Mouse (Mus musculus) layer of hippocampus, adult 8-10 months (tissue): ENCODE measurements around the gene Mlx. TPM values are rescaled to one million over a fixed set of nuclear protein-coding genes. Genes with fewer than 3 reads are reported as not detected.

ENCODE experiments used
- DNase-seq, 2 experiments: peaks; one replicate each; pipeline ENCODE4 v3.0.0; 2022; ENCODE audit warnings: low spot score in 2 of 2
- total RNA-seq, 4 experiments: library from RNA; stranded (reverse); gene quantifications; 2 replicates each; pipeline ENCODE4 v1.2.4; 2022

The Mlx gene
- total RNA-seq, 4 experiments from 2014 or later: 36.2 to 41.6 (median 39.6) TPM

DNA sequence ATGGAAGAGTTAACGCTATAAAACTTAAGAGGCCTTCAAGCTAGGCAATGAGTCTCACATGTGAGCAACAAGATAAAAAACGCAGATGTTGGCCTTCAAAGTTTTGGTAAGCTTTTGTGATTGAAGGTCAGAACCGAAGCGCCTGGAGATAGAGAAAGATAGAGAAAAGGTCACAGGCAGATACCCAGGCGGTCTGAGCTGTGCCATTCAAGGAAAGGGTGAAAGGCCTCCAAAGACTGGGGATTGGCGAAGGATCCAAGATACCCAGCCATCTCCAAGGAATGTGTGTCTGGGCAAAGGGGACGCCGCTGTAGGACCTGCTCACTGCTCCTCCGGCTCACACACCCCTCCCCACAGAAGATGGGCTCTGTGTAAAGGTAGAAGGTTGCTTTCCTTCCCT, 22.1 kb upstream of the Mlx start:
- DNase-seq: no peak

DNA sequence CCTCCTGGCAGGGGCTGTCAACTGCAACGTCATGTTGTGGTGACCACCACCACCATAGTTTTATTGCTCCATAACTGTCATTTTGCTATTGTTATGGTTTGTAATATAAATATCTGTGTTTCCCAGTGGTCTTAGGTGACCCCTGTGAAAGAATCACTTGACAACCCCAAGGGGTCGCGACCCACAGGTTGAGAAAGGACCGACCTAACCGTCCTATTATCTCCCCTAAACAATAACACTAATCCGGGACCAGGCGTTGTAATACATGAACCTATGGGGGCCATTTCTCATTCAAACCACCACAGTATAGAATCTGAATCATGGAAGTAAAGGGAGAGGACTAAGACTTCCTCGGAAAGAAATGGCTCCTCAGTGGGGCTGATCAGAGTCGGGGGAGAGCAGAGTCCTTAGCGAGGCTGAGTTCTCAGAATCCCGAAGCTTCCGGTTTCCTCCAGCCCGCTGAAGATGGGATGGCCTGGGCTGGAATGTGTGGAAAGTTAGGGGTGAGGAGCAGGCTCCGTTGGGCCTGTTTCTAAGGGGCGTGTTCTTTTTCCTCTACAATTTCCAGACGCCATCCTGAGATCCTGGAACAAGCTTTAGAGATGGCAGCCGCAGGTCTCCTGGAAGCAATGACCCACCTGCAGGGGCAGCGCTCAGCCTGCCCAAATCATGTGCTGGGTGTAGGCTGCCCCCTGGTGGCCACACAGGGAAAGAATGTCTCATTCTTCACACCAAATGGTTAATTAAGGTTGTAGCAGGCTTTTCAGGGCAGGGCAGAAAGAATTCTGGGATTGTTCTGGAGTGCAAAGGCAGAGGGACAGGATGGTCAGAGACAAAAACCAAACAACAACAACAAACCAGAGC, 20.3 kb upstream of the Mlx start:
- peak; percentile 66 to 85 for DNase-seq

DNA sequence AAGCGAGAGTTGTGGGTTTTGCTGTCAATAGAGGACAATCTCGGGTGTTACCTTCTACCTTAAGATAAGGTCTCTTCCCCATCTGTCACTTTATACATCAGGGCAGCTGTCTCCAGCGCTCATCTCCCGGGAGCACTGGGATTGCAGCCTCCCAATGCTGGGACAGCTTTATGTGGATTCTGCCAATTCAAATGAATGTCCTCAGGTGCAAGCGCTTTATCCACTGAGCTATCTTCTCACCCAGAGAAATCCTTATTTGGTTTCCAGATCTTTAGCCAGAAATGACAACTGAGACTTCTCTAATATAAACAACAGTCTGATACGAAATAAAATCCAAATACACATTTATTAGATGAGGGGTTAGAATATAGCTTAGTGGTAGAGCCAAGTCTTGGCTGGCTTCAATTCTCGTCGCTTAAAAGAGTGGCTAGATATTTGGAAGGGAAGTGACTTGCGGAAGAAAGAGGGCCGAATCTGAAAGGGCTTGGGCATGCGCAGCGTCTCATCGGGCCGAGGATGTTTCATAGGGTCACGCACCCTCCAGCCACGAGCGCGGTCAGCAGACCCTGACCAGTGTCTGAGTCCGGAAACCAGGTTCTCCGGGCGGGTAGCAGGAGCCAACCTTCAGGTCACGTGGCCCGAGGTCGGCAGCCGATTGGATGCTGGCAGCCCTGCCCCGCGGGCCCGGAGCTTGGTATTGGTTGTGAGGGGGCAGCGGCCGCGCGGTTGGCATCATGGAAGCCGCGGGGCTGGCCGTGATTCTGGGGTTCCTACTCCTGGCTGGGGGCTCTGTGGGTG, 17.5 kb upstream of the Mlx start, which contains the start of gene Naglu:
Naglu (plus strand) TSS at position 622 of the 798 bp plus-strand sequence.
- DNase-seq: peak; percentile 91 to 93

DNA sequence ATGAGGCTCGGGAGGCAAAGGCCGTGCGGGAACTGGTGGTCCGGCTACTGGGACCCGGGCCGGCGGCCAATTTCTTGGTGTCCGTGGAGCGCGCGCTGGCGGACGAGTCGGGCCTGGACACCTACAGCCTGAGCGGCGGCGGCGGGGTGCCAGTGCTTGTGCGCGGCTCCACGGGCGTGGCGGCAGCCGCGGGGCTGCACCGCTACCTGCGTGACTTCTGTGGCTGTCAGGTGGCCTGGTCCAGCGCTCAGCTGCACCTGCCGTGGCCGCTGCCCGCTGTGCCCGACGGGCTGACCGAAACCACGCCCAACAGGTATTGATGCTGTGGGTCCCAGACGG, 16.9 kb upstream of the Mlx start:
- no peak for DNase-seq

DNA sequence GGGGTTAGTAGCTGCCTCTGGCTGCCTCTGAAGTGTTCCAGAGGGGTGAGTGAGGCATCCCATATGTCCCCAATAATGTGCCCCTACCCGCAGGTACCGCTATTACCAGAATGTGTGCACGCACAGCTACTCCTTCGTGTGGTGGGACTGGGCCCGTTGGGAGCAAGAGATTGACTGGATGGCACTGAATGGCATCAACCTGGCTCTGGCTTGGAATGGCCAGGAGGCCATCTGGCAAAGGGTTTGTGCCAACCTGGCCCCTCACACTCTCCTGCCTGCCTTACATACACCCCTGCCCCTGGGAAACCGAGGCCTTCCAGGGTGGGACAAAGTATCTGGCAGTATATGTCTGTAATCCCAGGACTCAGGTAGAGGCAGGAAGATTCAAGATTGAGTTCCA, 16.1 kb upstream of the Mlx start:
- DNase-seq: no peak

DNA sequence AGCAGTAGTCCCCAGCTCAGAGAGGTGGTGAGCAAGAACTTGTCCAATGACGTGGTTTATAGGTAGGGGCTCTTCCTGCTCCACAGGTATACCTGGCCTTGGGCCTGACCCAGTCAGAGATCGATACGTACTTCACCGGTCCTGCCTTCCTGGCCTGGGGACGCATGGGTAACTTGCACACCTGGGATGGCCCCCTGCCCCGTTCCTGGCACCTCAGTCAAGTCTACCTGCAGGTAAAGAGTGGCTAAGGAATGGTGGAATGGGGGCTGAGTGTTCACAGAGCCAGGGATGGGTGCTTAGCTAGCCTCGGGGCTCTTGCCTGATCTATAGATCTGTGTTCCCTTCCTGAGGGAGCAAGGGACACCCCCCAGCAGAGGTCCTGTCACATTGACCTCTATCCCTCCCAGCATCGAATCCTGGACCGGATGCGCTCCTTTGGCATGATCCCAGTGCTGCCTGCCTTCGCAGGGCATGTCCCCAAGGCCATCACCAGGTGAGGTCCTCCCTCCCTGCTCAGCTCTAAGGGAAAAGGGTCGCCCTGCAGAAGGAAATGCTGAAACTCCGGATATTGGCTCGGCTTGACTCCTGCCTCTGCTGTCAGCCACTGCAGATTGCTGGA, 15.2 kb upstream of the Mlx start:
- DNase-seq: no peak

DNA sequence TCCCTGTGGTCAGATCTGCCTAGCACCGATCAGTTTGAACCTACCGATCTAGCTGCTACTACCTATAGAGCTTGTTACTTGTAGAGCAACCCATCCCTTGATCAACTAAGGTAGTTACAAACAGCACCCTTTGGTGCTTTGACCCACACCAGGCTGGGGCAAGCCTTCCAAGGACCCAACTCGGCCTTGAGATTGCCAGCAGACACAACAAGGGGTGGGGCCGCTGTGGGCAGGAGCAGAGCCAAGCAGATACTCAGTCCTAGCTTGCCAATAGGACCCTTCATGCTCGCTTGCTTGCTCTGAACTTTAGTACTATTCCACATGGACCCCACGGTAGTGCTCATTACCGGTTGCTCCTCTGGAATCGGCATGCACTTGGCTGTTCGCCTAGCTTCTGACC, 9.0 kb upstream of the Mlx start, which contains the start of gene Hsd17b1:
Hsd17b1 (plus strand) TSS at position 291 of the 400 bp plus-strand sequence.
- no peak for DNase-seq

DNA sequence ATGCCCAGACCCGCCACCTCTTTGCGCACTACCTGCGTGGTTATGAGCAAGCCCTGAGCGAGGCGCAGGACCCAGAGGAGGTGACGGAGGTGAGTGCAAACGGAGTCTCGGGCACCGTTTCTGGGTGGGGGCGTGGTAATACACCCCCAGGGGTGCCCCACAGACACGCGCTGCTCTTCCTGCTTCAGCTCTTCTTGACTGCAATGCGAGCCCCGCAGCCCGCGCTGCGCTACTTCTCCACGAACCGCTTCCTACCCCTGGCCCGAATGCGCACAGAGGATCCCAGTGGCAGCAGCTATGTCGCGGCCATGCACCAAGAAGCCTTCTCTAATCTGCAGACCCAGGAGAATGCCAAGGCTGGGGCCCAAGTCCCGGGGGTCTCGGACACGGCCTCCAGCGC, 7.3 kb upstream of the Mlx start:
- no peak for DNase-seq

DNA sequence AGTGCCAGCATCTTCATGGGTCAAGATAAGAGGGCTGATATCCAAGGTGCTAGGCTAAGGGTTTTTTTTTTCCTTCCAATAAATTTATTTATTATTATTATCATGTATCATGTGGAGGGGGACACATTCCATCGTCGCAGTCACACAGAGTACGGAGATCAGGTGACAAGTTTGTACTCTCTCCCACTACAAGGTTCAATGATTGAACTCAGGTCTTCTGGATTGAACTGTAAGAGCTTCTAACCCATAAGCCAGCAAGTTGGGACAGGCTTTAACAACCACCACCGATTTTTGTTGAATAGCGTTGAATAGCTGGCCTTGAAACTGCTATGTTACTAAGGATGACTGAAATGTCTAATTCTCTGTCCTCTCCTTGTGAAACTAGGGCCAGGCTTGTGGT, 6.7 kb upstream of the Mlx start:
- no peak for DNase-seq

DNA sequence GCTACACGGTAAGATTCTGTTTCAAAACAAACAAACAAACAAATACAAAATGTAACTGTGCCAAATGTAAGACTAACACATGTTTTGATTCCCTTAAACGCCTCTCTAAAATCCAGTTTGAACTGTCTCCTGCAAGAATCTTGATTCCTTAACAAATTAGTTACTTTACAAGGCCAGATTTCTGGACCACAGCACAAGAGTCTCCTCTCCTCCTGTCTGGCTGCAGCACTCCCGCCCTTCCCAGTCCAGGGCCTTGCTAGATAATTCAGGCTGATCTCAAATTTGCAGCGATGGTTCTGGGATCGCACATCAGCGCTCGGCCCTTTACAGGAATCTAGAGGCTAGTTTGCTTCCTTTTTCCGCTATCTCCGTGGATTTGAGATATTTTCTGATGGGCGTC, 5.4 kb upstream of the Mlx start:
- no peak for DNase-seq

DNA sequence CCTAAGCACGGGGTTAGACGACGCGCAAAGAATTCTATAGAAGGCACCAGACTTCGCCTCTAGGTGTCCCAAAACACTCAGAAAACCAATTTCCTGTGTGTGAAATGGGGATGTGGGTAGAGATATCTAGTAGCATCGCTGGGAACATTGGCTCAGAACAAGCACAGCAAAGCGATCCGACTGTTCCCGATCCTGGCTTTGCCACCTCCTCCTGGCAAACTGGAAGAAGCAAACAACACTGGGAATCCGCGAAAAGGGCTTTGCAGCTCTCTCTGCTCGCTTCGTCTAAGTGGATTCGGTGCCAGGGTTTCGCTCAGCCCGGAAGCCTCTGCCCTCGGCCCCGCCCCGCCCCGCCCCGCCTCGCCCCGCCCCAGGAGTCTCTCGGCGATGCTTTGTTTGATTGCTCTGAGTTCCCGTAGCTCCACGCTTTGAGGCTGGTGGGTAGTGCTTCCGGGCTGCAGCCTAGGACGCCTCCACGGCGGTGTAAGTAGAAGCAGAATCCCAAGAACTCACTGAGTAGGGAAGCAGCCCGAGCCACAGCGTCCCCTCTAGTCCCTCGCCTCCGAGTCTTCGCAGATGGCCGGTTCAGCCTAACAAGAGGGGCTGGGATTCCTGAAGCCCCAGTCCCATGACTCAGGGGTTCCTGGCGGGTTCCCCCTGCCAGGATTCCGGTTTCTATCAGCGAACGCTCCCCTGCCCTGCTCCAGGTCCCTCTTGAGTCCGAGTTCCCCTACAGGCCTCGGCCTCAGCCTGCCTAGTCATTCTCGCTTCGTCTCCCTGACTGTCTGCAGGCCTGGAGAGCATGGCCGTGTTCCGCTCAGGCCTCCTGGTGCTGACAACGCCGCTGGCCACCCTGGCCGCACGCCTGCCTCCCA, 4.6 kb upstream of the Mlx start, which contains the start of gene Coasy:
Coasy (plus strand) TSS at position 358 of the 875 bp plus-strand sequence.
- peak; percentile 87 for DNase-seq

DNA sequence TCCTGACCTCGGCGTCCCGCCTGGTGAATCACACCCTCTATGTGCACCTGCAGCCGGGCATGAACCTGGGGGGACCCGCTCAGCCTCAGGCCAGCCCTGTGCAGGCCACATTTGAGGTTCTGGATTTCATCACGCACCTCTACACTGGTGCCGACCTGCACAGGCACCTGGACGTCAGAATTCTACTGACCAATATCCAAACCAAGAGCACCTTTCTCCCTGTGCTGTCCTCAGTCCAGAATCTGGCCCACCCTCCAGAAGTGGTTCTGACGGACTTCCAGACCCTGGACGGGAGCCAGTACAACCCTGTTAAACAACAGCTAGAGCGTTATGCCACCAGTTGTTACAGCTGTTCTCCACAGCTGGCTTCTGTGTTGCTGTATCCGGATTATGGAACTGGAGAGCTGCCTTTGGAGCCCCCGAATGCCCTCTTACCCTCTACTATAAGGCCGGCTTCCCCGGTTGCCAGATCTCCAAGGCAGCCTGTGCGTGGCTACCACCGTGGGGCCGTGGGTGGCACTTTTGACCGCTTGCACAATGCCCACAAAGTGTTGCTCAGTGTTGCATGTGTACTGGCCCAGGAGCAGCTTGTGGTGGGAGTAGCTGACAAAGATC, 3.9 kb upstream of the Mlx start:
- no peak for DNase-seq

DNA sequence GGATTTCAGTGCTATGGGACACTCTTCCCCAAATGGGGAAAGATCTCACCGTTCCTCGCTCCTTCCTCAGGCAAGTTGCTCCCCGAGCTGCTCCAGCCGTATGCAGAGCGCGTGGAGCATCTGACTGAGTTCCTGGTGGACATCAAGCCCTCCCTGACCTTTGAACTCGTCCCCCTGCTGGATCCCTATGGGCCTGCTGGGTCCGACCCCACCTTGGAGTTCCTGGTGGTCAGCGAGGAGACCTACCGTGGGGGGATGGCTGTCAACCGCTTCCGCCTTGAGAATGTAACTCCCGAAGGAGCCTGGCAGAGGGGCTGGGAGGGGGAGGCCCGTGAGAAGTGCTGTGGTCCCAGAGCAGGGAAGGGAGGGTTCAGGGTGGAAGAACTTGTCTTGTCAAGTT, 2.8 kb upstream of the Mlx start:
- DNase-seq: no peak

DNA sequence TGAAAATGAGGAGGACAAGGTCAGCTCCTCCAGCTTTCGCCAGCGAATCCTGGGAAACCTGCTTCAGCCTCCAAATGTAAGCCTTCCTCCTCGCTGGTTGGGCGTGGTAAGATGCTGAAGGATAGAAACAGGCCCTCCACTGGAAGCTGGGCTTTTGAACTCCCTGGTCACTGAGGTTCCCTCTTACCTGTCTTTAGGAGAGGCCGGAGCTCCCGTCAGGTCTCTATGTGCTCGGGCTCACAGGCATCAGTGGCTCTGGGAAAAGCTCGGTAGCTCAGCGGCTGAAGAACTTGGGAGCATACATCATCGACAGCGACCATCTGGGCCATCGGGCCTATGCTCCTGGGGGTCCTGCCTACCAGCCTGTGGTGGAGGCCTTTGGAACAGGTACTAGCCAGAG, 2.3 kb upstream of the Mlx start:
- no peak for DNase-seq

DNA sequence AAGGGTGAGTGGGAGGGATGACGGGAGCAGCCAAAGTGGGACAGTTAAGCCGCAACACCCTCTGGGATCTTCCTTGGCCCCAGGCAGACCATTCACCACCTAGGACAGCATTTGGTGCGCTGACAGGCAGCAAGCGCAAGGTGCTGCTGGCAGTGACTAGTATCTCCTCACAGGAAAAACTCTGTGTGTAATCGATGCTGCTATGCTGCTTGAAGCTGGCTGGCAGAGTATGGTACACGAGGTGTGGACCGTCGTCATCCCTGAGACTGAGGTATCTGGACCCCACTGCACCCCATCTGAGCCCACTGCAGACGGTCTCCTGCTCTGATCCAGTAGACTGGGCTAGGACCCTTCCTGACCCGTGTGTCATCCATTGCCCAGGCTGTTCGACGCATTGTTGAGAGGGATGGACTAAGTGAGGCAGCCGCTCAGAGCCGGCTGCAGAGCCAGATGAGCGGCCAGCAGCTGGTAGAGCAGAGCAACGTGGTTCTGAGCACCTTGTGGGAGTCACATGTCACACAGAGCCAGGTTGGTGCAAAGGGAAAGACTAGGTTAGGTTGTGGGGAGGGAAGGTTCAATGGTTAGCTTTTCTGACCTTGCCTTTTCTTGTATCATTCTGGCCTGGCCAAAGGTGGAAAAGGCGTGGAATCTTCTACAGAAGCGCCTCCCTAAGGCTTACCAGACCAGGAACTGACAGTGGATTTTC, 1.3 kb upstream of the Mlx start:
- DNase-seq: no peak

DNA sequence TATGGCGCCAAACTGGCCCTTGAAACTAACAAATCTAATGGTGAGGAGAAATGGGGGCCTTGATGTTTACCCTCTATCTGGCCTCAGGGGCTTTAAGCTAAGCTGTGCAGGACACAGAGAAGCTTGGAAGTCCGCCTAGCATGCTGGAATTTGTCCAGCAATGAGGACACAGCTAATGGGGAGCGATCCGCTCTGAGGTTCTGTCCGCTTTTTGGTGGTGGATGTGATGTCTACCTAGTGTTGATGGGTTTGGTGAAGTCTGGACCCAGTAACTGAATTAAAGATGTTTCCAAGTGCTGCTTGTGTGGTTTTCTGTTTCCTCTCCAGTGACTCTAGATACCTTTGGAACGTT, 778 bp upstream of the Mlx start:
- no peak for DNase-seq

DNA sequence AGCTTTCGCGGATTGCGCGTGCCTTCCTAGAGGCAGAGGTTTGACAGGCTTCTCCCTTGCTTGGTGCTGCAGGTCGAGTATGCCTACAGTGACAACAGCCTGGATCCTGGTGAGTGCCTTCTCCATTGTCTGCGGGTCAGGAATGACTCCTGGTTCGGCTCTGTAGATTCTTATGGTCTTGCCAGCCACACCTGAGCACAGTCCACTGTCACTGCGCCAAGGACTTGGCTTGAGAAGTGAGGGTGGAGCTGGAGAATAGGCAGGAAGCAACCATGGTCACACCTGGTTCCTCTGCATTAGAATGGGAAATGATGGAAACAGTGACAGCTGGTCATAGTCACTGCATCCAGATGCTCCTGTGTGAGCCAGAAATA, 592 bp downstream of the Mlx start:
- no peak for DNase-seq

DNA sequence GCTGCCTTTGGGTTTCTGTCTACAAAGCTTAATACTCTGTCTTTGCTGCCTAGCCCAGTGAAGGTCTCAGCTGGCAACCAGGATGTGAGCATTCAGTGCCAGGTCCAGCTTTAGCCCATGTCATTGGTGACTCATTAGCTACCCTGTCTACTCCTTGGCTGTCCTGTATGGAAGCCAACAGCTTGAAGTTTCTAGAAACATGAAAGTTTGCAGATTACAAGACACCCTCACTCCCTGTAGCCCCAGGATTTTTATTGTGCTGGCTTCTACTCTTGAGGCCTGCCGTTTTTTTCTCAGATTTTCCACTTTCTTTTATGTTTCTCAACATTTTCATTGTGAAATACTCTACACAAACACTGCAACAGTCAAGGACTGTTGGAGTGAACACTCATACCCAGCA, 2.9 kb downstream of the Mlx start:
- DNase-seq: no peak

DNA sequence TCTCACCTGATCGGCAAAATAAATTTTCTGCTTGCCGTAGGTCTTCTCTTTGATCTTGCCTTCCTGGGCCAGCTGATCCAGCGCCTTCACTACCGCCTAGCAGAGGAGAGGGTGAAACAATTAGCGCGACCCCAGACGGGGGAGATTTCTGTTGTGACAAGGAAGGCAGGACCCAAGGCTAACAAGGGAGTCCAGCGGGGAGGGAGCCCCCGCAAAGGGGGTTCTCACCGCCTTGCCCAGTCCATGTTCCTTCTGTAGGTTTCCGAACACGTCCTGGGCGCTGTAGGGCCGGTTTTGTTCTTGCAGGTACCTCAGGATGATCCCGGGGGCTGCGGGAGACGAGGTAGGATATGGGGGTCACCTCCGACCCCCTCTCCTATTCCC, 7.8 kb downstream of the Mlx start:
- no peak for DNase-seq

DNA sequence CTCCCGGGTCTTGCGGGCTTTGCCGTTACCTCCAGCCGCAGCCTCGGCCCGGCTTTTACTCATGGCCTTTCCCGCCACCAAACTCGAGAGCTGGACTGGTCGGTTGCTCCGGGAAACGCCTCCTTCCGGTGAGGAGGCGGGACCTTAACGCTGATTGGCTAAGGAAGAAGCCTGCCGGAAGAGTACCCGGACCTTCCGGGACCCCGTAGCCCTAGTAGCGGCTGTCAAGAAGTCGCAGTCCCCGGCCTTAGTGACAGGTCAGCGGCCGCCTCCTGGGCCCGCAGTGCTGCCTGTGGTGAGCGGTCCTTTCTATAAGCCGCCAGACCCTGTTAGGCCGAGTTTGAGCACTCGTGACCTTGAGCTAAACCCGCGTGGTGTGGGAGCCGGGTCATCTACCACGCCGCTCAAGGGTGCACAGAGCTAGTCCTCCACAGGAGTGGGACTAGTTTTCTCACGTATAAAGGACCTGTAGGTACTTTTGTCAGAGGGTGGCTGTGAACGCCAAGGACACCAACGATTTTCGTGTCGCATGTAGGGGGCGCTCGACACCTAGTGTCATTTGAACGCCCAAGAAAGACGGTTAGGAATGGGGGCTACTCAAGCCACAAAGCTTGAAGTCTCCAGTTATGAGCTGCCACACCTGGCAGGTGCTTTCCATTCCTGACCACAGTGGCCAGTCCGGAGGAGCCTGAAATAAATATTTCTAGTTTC, 8.4 kb downstream of the Mlx start, which contains the start of gene Psmc3ip:
Psmc3ip (minus strand) TSS at position 123 of the 711 bp plus-strand sequence.
- DNase-seq: peak; percentile 92 to 93
